Mouse (Mus musculus): ENCODE data around the gene Cntn1. TPM values are rescaled to one million over a fixed set of nuclear protein-coding genes. Genes with fewer than 3 reads are reported as not detected.

The Cntn1 gene
- total RNA-seq (2021): 100 to 1,000 TPM; 308 to 321 TPM

GRCm38 (mm10) chr15:92050996-92051352 lies at the start of gene Cntn1:
Gene Cntn1, plus strand, starts transcription at chr15:92051165.
- peak; percentile 88 to 92 for DNase-seq

GRCm38 (mm10) chr15:92001431-92001830 lies 49.5 kb upstream of the Cntn1 start:
- DNase-seq: no peak

- no peak for DNase-seq
These were observed 38.5 kb upstream of the Cntn1 start for GRCm38 (mm10) chr15:92012165-92013083.

- DNase-seq: no peak
These were observed 16.9 kb upstream of the Cntn1 start for GRCm38 (mm10) chr15:92034111-92034510.

GRCm38 (mm10) chr15:92042538-92042937 lies 8.4 kb upstream of the Cntn1 start:
- DNase-seq: no peak

- no peak for DNase-seq
These were observed 4.9 kb upstream of the Cntn1 start for GRCm38 (mm10) chr15:92046042-92046441.

- no peak for DNase-seq
These were observed 2.9 kb upstream of the Cntn1 start for GRCm38 (mm10) chr15:92048031-92048430.

GRCm38 (mm10) chr15:92048531-92048930 lies 2.4 kb upstream of the Cntn1 start:
- no peak for DNase-seq

GRCm38 (mm10) chr15:92051353-92052132 lies 578 bp downstream of the Cntn1 start:
- DNase-seq: peak; percentile 61 to 70

- no peak for DNase-seq
These were observed 1.1 kb downstream of the Cntn1 start for GRCm38 (mm10) chr15:92052133-92052463.

- no peak for DNase-seq
These were observed 6.6 kb downstream of the Cntn1 start for GRCm38 (mm10) chr15:92057553-92057952.

- DNase-seq: no peak
These were observed 10.0 kb downstream of the Cntn1 start for GRCm38 (mm10) chr15:92060986-92061385.

GRCm38 (mm10) chr15:92079416-92079815 lies 28.5 kb downstream of the Cntn1 start:
- no peak for DNase-seq

GRCm38 (mm10) chr15:92085876-92086275 lies 34.9 kb downstream of the Cntn1 start:
- no peak for DNase-seq

GRCm38 (mm10) chr15:92087691-92088286 lies 36.8 kb downstream of the Cntn1 start:
- no peak for DNase-seq

GRCm38 (mm10) chr15:92090787-92091186 lies 39.8 kb downstream of the Cntn1 start:
- DNase-seq: no peak

- no peak for DNase-seq
These were observed 41.1 kb downstream of the Cntn1 start for GRCm38 (mm10) chr15:92092041-92092440.

GRCm38 (mm10) chr15:92099410-92100174 lies 48.6 kb downstream of the Cntn1 start:
- DNase-seq: no peak

- no peak for DNase-seq
These were observed 51.0 kb downstream of the Cntn1 start for GRCm38 (mm10) chr15:92101956-92102355.

- DNase-seq: peak in 1 of 2 experiments; percentile 19
These were observed 61.5 kb downstream of the Cntn1 start for GRCm38 (mm10) chr15:92112455-92112854.

- DNase-seq: no peak
These were observed 82.0 kb downstream of the Cntn1 start for GRCm38 (mm10) chr15:92132936-92133335.

- no peak for DNase-seq
These were observed 83.3 kb downstream of the Cntn1 start for GRCm38 (mm10) chr15:92134254-92134653.
